Mouse (Mus musculus) erythroblast, embryonic 14.5 days (primary cell): ENCODE data around the gene Rps15.

ENCODE experiments used
- GATA1 ChIP-seq: IDR thresholded peaks from 2 replicates; pipeline ENCODE4 v1.6.1; 2012; ENCODE audit warnings: low read length, inconsistent platforms, mixed read lengths
- TAL1 ChIP-seq: IDR thresholded peaks from 3 replicates; pipeline ENCODE4 v1.6.1; 2012; ENCODE audit warnings: low read length, inconsistent platforms, mixed read lengths

- TF ChIP-seq TAL1 (no peak), GATA1 (no peak)
Observed at GRCm38 (mm10) chr10:80313627-80314201, 21.5 kb downstream of the Rps15 start.
